Mouse (Mus musculus): ENCODE results near the gene C2cd4d. TPM values are rescaled to one million over a fixed set of nuclear protein-coding genes. Genes with fewer than 3 reads are reported as not detected.

Gene C2cd4d
- polyA plus RNA-seq, 2 experiments: 1.3 to 5.0 TPM

GRCm38 (mm10) chr3:94369709-94370108, 7.5 kb downstream of the C2cd4d start:
- Histone ChIP-seq H3K9ac (ENCODE audit: low read depth, low read length, severe bottlenecking) (no peak overlapping the region), H3K4me1 (ENCODE audit: control insufficient read depth, insufficient read depth, low read length) (peaks cover 26% of the 10 kb centered on the region), H3K27me3 (ENCODE audit: control insufficient read depth, insufficient read depth, low read length) (peaks cover 12% of the 10 kb centered on the region; the same call in 1 of the 2 replicates), H3K36me3 (ENCODE audit: control insufficient read depth, insufficient read depth, low read length) (no peaks in the 10 kb centered on the region), H3K4me3 (replicated peaks; ENCODE audit: low read length) (no peak overlapping the region), H3K27ac (replicated peaks; ENCODE audit: low read depth, low read length) (no peak overlapping the region), H3K9me3 (ENCODE audit: control insufficient read depth, low read length) (no peaks in the 10 kb centered on the region), H3K4me2 (replicated peaks; ENCODE audit: low read depth, low read length, severe bottlenecking) (no peak overlapping the region)
- ATAC-seq (ENCODE audit: low FRiP score, low read depth) (no peak), DNase-seq (ENCODE audit: low spot score) (no peak)
- no peak for TF ChIP-seq POLR2A (IDR thresholded peaks at IDR 0.05; ENCODE audit: borderline replicate concordance, extremely low read depth, insufficient read depth, insufficient read length)
- 57% methylated on average over 2 of the region's 2 CpGs for WGBS

GRCm38 (mm10) chr3:94371637-94372036, 9.4 kb downstream of the C2cd4d start:
- Histone ChIP-seq H3K4me1 (ENCODE audit: control insufficient read depth, insufficient read depth, low read length) (peaks cover 26% of the 10 kb centered on the region), H3K9ac (ENCODE audit: low read depth, low read length, severe bottlenecking) (0 out of 2 replicates have a peak overlapping the region, but pooled peaks have one; percentile 7), H3K36me3 (ENCODE audit: control insufficient read depth, insufficient read depth, low read length) (no peaks in the 10 kb centered on the region), H3K27me3 (ENCODE audit: control insufficient read depth, insufficient read depth, low read length) (no peaks in the 10 kb centered on the region), H3K4me3 (replicated peaks; ENCODE audit: low read length) (no peak overlapping the region), H3K27ac (replicated peaks; ENCODE audit: low read depth, low read length) (no peak overlapping the region), H3K9me3 (ENCODE audit: control insufficient read depth, low read length) (no peaks in the 10 kb centered on the region), H3K4me2 (replicated peaks; ENCODE audit: low read depth, low read length, severe bottlenecking) (peak overlapping the region; percentile 21)
- peak; percentile 48 for DNase-seq (ENCODE audit: low spot score)
- under 1% methylated on average over 11 of the region's 11 CpGs for WGBS
- no peak for TF ChIP-seq POLR2A (IDR thresholded peaks at IDR 0.05; ENCODE audit: borderline replicate concordance, extremely low read depth, insufficient read depth, insufficient read length)
- ATAC-seq (ENCODE audit: low FRiP score, low read depth): peak; percentile 67

GRCm38 (mm10) chr3:94372038-94372437, 9.8 kb downstream of the C2cd4d start:
- Histone ChIP-seq H3K9ac (ENCODE audit: low read depth, low read length, severe bottlenecking) (no peak overlapping the region), H3K9me3 (ENCODE audit: control insufficient read depth, low read length) (no peaks in the 10 kb centered on the region), H3K4me1 (ENCODE audit: control insufficient read depth, insufficient read depth, low read length) (peaks cover 29% of the 10 kb centered on the region), H3K27me3 (ENCODE audit: control insufficient read depth, insufficient read depth, low read length) (no peaks in the 10 kb centered on the region), H3K4me3 (replicated peaks; ENCODE audit: low read length) (no peak overlapping the region), H3K27ac (replicated peaks; ENCODE audit: low read depth, low read length) (no peak overlapping the region), H3K4me2 (replicated peaks; ENCODE audit: low read depth, low read length, severe bottlenecking) (peak overlapping the region; percentile 21), H3K36me3 (ENCODE audit: control insufficient read depth, insufficient read depth, low read length) (no peaks in the 10 kb centered on the region)
- ATAC-seq (ENCODE audit: low FRiP score, low read depth) (peak; percentile 17), DNase-seq (ENCODE audit: low spot score) (no peak)
- 0% methylated on average over 2 of the region's 3 CpGs for WGBS
- TF ChIP-seq POLR2A (IDR thresholded peaks at IDR 0.05; ENCODE audit: borderline replicate concordance, extremely low read depth, insufficient read depth, insufficient read length): no peak

- no peak for ATAC-seq (ENCODE audit: low FRiP score, low read depth)
- peak within 1 kb of the TSS; percentile 43 for H3K4me2 ChIP-seq (replicated peaks; ENCODE audit: low read depth, low read length, severe bottlenecking)
These were observed 10.4 kb downstream of the C2cd4d start, which contains the start of gene Rorc for GRCm38 (mm10) chr3:94372641-94373040. Gene Rorc, plus strand, starts transcription at chr3:94372794.

GRCm38 (mm10) chr3:94373090-94373489, 10.9 kb downstream of the C2cd4d start:
- peak overlapping the region; percentile 25 for H3K9ac ChIP-seq (ENCODE audit: low read depth, low read length, severe bottlenecking)
- WGBS: 5% methylated on average over 10 of the region's 10 CpGs

More at GRCm38 (mm10) chr3:94372641-94373040, 10.4 kb downstream of the C2cd4d start, which contains the start of gene Rorc:
- no peak for DNase-seq (ENCODE audit: low spot score)
- peak within 1 kb of the TSS; percentile 25 for H3K9ac ChIP-seq (ENCODE audit: low read depth, low read length, severe bottlenecking)
- no peak for TF ChIP-seq POLR2A (IDR thresholded peaks at IDR 0.05; ENCODE audit: borderline replicate concordance, extremely low read depth, insufficient read depth, insufficient read length)
- peaks cover 34% of the 10 kb centered on the region for H3K4me1 ChIP-seq (ENCODE audit: control insufficient read depth, insufficient read depth, low read length)
- H3K27ac ChIP-seq (replicated peaks; ENCODE audit: low read depth, low read length): no peak within 1 kb of the TSS
- H3K36me3 ChIP-seq (ENCODE audit: control insufficient read depth, insufficient read depth, low read length): no peaks in the 10 kb centered on the region
- H3K9me3 ChIP-seq (ENCODE audit: control insufficient read depth, low read length): no peaks in the 10 kb centered on the region
- H3K4me3 ChIP-seq (replicated peaks; ENCODE audit: low read length): peak within 1 kb of the TSS; percentile 11
- H3K27me3 ChIP-seq (ENCODE audit: control insufficient read depth, insufficient read depth, low read length): no peaks in the 10 kb centered on the region
- 18% methylated on average over 5 of the region's 5 CpGs for WGBS

More at GRCm38 (mm10) chr3:94373090-94373489, 10.9 kb downstream of the C2cd4d start:
- peaks cover 34% of the 10 kb centered on the region for H3K4me1 ChIP-seq (ENCODE audit: control insufficient read depth, insufficient read depth, low read length)
- H3K36me3 ChIP-seq (ENCODE audit: control insufficient read depth, insufficient read depth, low read length): no peaks in the 10 kb centered on the region
- no peak for DNase-seq (ENCODE audit: low spot score)
- no peak overlapping the region for H3K27ac ChIP-seq (replicated peaks; ENCODE audit: low read depth, low read length)
- ATAC-seq (ENCODE audit: low FRiP score, low read depth): no peak
- no peaks in the 10 kb centered on the region for H3K9me3 ChIP-seq (ENCODE audit: control insufficient read depth, low read length)
- no peak for TF ChIP-seq POLR2A (IDR thresholded peaks at IDR 0.05; ENCODE audit: borderline replicate concordance, extremely low read depth, insufficient read depth, insufficient read length)
- H3K4me3 ChIP-seq (replicated peaks; ENCODE audit: low read length): peak overlapping the region; percentile 11
- H3K4me2 ChIP-seq (replicated peaks; ENCODE audit: low read depth, low read length, severe bottlenecking): peak overlapping the region; percentile 43
- no peaks in the 10 kb centered on the region for H3K27me3 ChIP-seq (ENCODE audit: control insufficient read depth, insufficient read depth, low read length)
